Mouse (Mus musculus) heart, embryonic 14.5 days (tissue): Measurements from ENCODE around the gene Pold2. TPM values are rescaled to one million over a fixed set of nuclear protein-coding genes. Genes with fewer than 3 reads are reported as not detected.
A peak's percentile ranks its signal among the peaks of the same experiment; 100 is the strongest.
"Not testable (repeated sequence)": the region's sequence is repeated elsewhere in the genome, so short reads cannot be mapped to it uniquely, and the experiment has no call there.

ENCODE experiments used
- ATAC-seq: fragments of 200-750 bp; cut with Nextera tagmentation; 2 replicates; pipeline ENCODE4 v1.8.0; 2017; ENCODE audit warnings: low read depth, moderate TSS enrichment; ENCODE audit not compliant: insufficient number of reproducible peaks, insufficient read depth, low FRiP score
- H3K27ac ChIP-seq, 2 experiments: fragments of 200-500 bp in 1 of 2; fragments of 300-500 bp in 1 of 2; sonication (generic) in 1 of 2; replicated peaks in 1 of 2; 2 replicates each; pipeline ENCODE4 v1.5.1; 2012 to 2014; ENCODE audit warnings: low read depth in 2 of 2, low read length in 2 of 2, control low read depth in 1 of 2, mild to moderate bottlenecking in 1 of 2, mixed read lengths in 1 of 2; ENCODE audit not compliant: control insufficient read depth in 1 of 2, insufficient read depth in 1 of 2
- H3K27me3 ChIP-seq: fragments of 300-500 bp; sonication (generic); 2 replicates; pipeline ENCODE4 v1.6.1; 2014; ENCODE audit warnings: mild to moderate bottlenecking, low read length, control low read depth; ENCODE audit not compliant: control insufficient read depth, insufficient read depth
- H3K36me3 ChIP-seq: fragments of 300-500 bp; sonication (generic); 2 replicates; pipeline ENCODE4 v1.6.1; 2014; ENCODE audit warnings: mild to moderate bottlenecking, control low read depth, low read length, mixed read lengths; ENCODE audit not compliant: control insufficient read depth, insufficient read depth
- H3K4me1 ChIP-seq, 2 experiments: fragments of 200-500 bp in 1 of 2; fragments of 300-500 bp in 1 of 2; sonication (generic) in 1 of 2; 2 replicates each; pipeline ENCODE4 v1.6.1; 2012 to 2014; ENCODE audit warnings: low read length in 2 of 2, control low read depth in 1 of 2, mixed read lengths in 1 of 2; ENCODE audit not compliant: control insufficient read depth in 2 of 2, insufficient read depth in 2 of 2
- H3K4me2 ChIP-seq: fragments of 300-500 bp; sonication (generic); 2 replicates; pipeline ENCODE4 v1.6.1; 2014; ENCODE audit warnings: mild to moderate bottlenecking, low read length
- H3K4me3 ChIP-seq, 2 experiments: fragments of 200-500 bp in 1 of 2; fragments of 300-500 bp in 1 of 2; sonication (generic) in 1 of 2; 2 replicates each; pipeline ENCODE4 v1.5.1; 2012 to 2014; ENCODE audit warnings: low read length in 2 of 2, mild to moderate bottlenecking in 2 of 2, control low read depth in 1 of 2, low read depth in 1 of 2, moderate library complexity in 1 of 2; ENCODE audit not compliant: control insufficient read depth in 1 of 2, insufficient read depth in 1 of 2
- H3K9ac ChIP-seq: fragments of 300-500 bp; sonication (generic); 2 replicates; pipeline ENCODE4 v1.6.1; 2014; ENCODE audit warnings: mild to moderate bottlenecking, low read length
- H3K9me3 ChIP-seq: fragments of 300-500 bp; sonication (generic); 2 replicates; pipeline ENCODE4 v1.6.1; 2016; ENCODE audit warnings: low read length, control low read depth; ENCODE audit not compliant: control insufficient read depth
- WGBS: fragments of 180-500 bp; shearing (Covaris S2); extraction: QIAGEN DNeasy Blood & Tissue Kit; methylation state at CpG from one replicate; pipeline ENCODE4 v1.1.7; 2014; 5-methylcytosine and 5-hydroxymethylcytosine counted together
- polyA plus RNA-seq: library from polyadenylated mRNA; unstranded; fragments of >200 nt; fragmentation: Nextera tagmentation; extraction: Ambion mirVana; gene quantifications from 2 replicates; pipeline ENCODE4 v1.2.1, GENCODE M21; 2014

The Pold2 gene
- polyA plus RNA-seq, 1 experiment from 2014 or later = 77.0 TPM

DNA sequence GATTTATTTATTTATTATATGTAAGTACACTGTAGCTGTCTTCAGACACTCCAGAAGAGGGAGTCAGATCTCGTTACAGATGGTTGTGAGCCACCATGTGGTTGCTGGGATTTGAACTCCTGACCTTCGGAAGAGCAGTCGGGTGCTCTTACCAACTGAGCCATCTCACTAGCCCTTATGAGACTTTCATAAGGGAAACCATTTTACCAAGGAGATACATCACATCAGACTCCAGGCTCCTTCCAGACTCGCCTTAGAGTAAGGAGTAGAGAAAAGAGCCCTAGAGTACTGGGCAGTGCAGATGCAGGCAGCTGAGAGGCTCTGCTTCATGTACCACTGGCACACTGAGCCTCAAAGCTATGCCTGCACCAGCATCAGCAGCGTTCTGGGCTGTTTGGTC lies 10.5 kb upstream of the Pold2 start:
- 45% methylated on average over 5 of the region's 5 CpGs for WGBS
- H3K27ac ChIP-seq = peak overlapping the region; percentile 68 to 78
- not testable (repeated sequence) for H3K9me3 ChIP-seq, H3K4me2 ChIP-seq, H3K4me3 ChIP-seq, H3K9ac ChIP-seq, ATAC-seq, H3K27me3 ChIP-seq, H3K36me3 ChIP-seq
- peaks cover 52 to 72% of the 10 kb centered on the region in 2 experiments for H3K4me1 ChIP-seq

DNA sequence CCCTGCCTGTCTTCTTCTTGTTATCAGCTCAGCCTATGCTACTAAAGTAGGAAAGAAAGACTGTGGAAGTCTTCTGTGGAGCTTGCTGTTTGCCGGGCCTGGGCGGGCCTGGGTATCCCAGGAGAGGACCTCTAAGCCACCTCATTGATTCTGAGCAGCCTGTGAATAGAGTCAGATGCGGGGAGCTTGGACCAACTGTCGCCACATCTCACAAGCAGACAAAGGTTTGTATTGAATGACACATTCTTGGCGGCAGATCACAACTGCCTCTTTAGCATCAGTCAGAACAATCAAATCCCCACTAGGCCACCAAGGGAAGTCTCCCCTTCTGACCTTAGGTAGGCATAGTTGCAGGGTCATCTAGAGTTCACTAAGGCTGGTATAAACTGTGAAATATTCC lies 9.2 kb upstream of the Pold2 start:
- no peaks in the 10 kb centered on the region for H3K9me3 ChIP-seq
- peak overlapping the region; percentile 21 to 68 for H3K27ac ChIP-seq
- H3K27me3 ChIP-seq = no peaks in the 10 kb centered on the region
- no peak overlapping the region for H3K4me3 ChIP-seq
- no peaks in the 10 kb centered on the region for H3K36me3 ChIP-seq
- no peak overlapping the region for H3K4me2 ChIP-seq
- no peak for ATAC-seq
- H3K4me1 ChIP-seq = peaks cover 47 to 59% of the 10 kb centered on the region in 2 experiments
- no peak overlapping the region for H3K9ac ChIP-seq
- 35% methylated on average over 5 of the region's 5 CpGs for WGBS

- H3K9ac ChIP-seq = no peak overlapping the region
- 13% methylated on average over 9 of the region's 9 CpGs for WGBS
- peaks cover 39 to 48% of the 10 kb centered on the region in 2 experiments for H3K4me1 ChIP-seq
- H3K27ac ChIP-seq = peak overlapping the region; percentile 61 to 68; a peak in 3 of 4 replicates
- no peaks in the 10 kb centered on the region for H3K27me3 ChIP-seq
- H3K36me3 ChIP-seq = no peaks in the 10 kb centered on the region
- no peak for ATAC-seq
- no peaks in the 10 kb centered on the region for H3K9me3 ChIP-seq
- no peak overlapping the region for H3K4me3 ChIP-seq
- no peak overlapping the region for H3K4me2 ChIP-seq
Observed at GRCm38 (mm10) chr11:5886187-5886586, 8.1 kb upstream of the Pold2 start.

GRCm38 (mm10) chr11:5882518-5882917 lies 4.4 kb upstream of the Pold2 start:
- Histone ChIP-seq H3K9me3 (no peaks in the 10 kb centered on the region), H3K27ac (no peak overlapping the region), H3K4me3 (no peak overlapping the region), H3K9ac (no peak overlapping the region), H3K4me2 (no peak overlapping the region), H3K27me3 (no peaks in the 10 kb centered on the region), H3K36me3 (no peaks in the 10 kb centered on the region), H3K4me1 (peaks cover 16 to 20% of the 10 kb centered on the region in 2 experiments)
- 52% methylated on average over 8 of the region's 8 CpGs for WGBS
- no peak for ATAC-seq

DNA sequence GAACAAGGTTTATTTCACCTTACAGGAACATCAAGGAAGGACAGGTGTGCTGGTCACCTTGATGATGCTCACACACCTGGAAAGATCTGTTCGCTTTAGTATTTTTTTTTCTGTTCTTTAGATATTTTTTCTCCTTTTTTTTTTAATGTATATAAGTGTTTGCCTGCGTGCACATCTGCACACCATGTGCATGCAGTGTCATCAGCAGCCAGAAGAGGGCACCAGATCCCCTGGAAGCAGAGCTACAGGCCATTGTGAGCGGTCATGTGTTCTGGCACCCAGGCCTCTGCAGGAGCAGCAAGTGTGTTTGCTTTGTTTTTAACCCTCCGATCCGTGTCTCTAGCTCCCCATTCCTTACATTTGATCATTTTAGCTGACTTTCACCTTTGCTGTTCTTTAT lies 1.8 kb upstream of the Pold2 start:
- 56% methylated on average over 5 of the region's 5 CpGs for WGBS
- Histone ChIP-seq H3K4me2 (no peak overlapping the region), H3K9ac (no peak overlapping the region), H3K4me1 (peaks cover 6 to 16% of the 10 kb centered on the region in 2 experiments; a peak in 3 of 4 replicates), H3K9me3 (no peaks in the 10 kb centered on the region), H3K36me3 (peaks cover 18% of the 10 kb centered on the region), H3K27me3 (no peaks in the 10 kb centered on the region), H3K27ac (no peak overlapping the region), H3K4me3 (no peak overlapping the region)
- ATAC-seq = no peak

DNA sequence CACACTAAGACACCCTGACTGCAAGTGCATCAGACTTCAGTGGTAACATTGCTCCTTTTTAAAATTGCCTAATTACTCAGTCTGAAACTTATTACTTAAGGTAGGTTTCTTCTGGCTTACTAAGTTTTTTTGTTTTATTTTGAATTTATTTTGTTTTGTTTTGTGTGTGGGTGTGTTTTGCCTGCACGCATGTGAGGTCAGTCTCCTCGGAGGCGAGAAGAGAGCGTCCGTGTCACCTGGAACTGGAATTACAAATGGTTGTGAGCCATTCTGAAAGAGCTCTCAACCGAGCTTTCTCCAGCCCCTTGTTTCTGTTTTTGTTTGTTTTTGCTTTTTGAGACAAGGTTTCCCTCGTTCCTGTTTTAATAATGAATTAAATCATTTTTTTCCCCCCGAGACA lies 569 bp upstream of the Pold2 start:
- WGBS = 42% methylated on average over 8 of the region's 8 CpGs
- Histone ChIP-seq H3K27ac (peak overlapping the region; percentile 79 to 85), H3K9me3 (no peaks in the 10 kb centered on the region), H3K36me3 (peaks cover 31% of the 10 kb centered on the region), H3K9ac (peak overlapping the region; percentile 76), H3K4me2 (peak overlapping the region; percentile 69), H3K27me3 (no peaks in the 10 kb centered on the region), H3K4me3 (peak overlapping the region; percentile 30 to 70; a peak in 3 of 4 replicates), H3K4me1 (peaks cover 6 to 16% of the 10 kb centered on the region in 2 experiments; a peak in 3 of 4 replicates)
- ATAC-seq = no peak

DNA sequence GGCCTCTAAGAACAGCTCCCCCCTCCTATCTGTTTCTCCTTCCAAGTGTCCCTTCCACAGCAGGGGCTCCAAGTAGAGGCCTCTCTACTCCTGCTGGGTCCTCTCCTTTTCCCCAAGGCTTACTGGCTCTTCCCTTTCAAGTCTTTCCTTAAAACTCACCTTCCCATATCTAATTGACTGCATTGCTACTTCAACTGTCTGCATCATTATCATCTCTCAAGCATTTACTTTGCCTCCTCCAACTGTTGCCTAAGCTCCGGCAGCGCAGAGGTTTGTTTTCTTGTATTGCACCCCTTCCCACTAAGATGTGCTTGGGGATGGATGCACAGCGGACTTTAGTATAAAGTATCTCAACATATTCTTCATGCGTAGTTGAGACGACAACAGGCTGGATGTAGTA lies 671 bp downstream of the Pold2 start:
- 3% methylated on average over 5 of the region's 5 CpGs for WGBS
- Histone ChIP-seq H3K4me2 (peak overlapping the region; percentile 69), H3K9me3 (no peaks in the 10 kb centered on the region), H3K27ac (0 out of 4 replicates have a peak overlapping the region, but pooled peaks of 1 of the 2 experiments have one; percentile 49), H3K4me1 (peaks cover 3 to 16% of the 10 kb centered on the region in 2 experiments; a peak in 3 of 4 replicates), H3K9ac (peak overlapping the region; percentile 84), H3K36me3 (peaks cover 43% of the 10 kb centered on the region), H3K27me3 (no peaks in the 10 kb centered on the region), H3K4me3 (peak overlapping the region; percentile 70 to 76)
- no peak for ATAC-seq

DNA sequence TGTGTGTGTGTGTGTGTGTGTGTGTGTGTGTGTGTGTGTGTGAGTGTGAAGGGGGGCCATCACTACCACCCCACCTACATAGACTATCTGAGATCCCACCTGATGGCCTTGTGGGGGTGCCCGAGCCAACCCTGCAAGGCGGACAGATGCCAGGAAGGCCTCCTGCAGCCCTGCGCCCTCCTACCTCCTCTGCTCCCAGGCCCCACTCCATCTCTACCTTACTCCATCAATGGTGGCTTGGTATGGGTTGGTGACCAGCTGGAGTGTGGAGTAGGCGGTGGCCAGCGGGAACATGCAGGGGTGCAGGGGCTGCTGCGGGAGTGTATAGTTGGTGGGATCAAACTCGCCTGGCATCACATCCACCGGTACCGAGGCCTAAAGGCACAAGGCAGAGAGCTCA lies 4.9 kb downstream of the Pold2 start:
- Histone ChIP-seq H3K27me3 (no peaks in the 10 kb centered on the region), H3K9me3 (no peaks in the 10 kb centered on the region), H3K36me3 (peaks cover 80% of the 10 kb centered on the region), H3K4me2 (no peak overlapping the region), H3K4me1 (peaks cover 0 to 12% of the 10 kb centered on the region in 2 experiments; a peak in 2 of 4 replicates), H3K27ac (no peak overlapping the region), H3K4me3 (no peak overlapping the region), H3K9ac (no peak overlapping the region)
- ATAC-seq = no peak
- 94% methylated on average over 9 of the region's 9 CpGs for WGBS
